Mouse (Mus musculus) limb, embryonic 14.5 days (tissue): ENCODE measurements around the gene Ccdc59. TPM values are rescaled to one million over a fixed set of nuclear protein-coding genes. Genes with fewer than 3 reads are reported as not detected.
A peak's percentile ranks its signal among the peaks of the same experiment; 100 is the strongest.

ENCODE experiments used
- ATAC-seq: fragments of 200-750 bp; cut with Nextera tagmentation; 2 replicates; pipeline ENCODE4 v1.8.0; 2017; ENCODE audit warnings: low read depth, moderate number of reproducible peaks, moderate TSS enrichment; ENCODE audit not compliant: low FRiP score
- DNase-seq: peaks from one replicate; pipeline ENCODE4 v3.0.0-alpha.2; 2015; ENCODE audit warnings: low spot score
- H3K27ac ChIP-seq: fragments of 300-500 bp; sonication (generic); replicated peaks from 2 replicates; pipeline ENCODE4 v1.5.1; 2014; ENCODE audit warnings: low read depth, mild to moderate bottlenecking, low read length, moderate library complexity, mixed read lengths
- H3K27me3 ChIP-seq: fragments of 300-500 bp; sonication (generic); 2 replicates; pipeline ENCODE4 v1.6.1; 2014; ENCODE audit warnings: low read length, mixed read lengths; ENCODE audit not compliant: control insufficient read depth, insufficient read depth
- H3K36me3 ChIP-seq: fragments of 300-500 bp; sonication (generic); 2 replicates; pipeline ENCODE4 v1.6.1; 2014; ENCODE audit warnings: mild to moderate bottlenecking, low read length, moderate library complexity, mixed read lengths; ENCODE audit not compliant: control insufficient read depth, insufficient read depth
- H3K4me1 ChIP-seq: fragments of 300-500 bp; sonication (generic); 2 replicates; pipeline ENCODE4 v1.6.1; 2014; ENCODE audit warnings: antibody characterized with exemption, low read length, mixed read lengths; ENCODE audit not compliant: control insufficient read depth, insufficient read depth
- H3K4me2 ChIP-seq: fragments of 300-500 bp; sonication (generic); replicated peaks from 2 replicates; pipeline ENCODE4 v1.6.1; 2014; ENCODE audit warnings: low read depth, mild to moderate bottlenecking, low read length, moderate library complexity; ENCODE audit not compliant: severe bottlenecking
- H3K4me3 ChIP-seq: fragments of 300-500 bp; sonication (generic); replicated peaks from 2 replicates; pipeline ENCODE4 v1.5.1; 2014; ENCODE audit warnings: low read length
- H3K9ac ChIP-seq: fragments of 300-500 bp; sonication (generic); 2 replicates; pipeline ENCODE4 v1.6.1; 2014; ENCODE audit warnings: mild to moderate bottlenecking, low read depth, low read length, moderate library complexity; ENCODE audit not compliant: severe bottlenecking
- H3K9me3 ChIP-seq: fragments of 300-500 bp; sonication (generic); 2 replicates; pipeline ENCODE4 v1.6.1; 2016; ENCODE audit warnings: low read length; ENCODE audit not compliant: control insufficient read depth
- POLR2A ChIP-seq: fragments of 200-500 bp; IDR thresholded peaks from 2 replicates; pipeline ENCODE4 v1.8.0; 2012; ENCODE audit warnings: inconsistent platforms, mild to moderate bottlenecking, moderate library complexity, borderline replicate concordance; ENCODE audit not compliant: insufficient read depth, insufficient read length; ENCODE audit errors: extremely low read depth
- WGBS: fragments of 180-500 bp; shearing (Covaris S2); extraction: QIAGEN DNeasy Blood & Tissue Kit; methylation state at CpG from one replicate; pipeline ENCODE4 v1.1.7; 2014; 5-methylcytosine and 5-hydroxymethylcytosine counted together
- polyA plus RNA-seq, 2 experiments: library from polyadenylated mRNA; depleted of rRNA in 1 of 2; stranded (reverse) in 1 of 2; unstranded in 1 of 2; fragments of >200 nt; fragmentation: Nextera tagmentation in 1 of 2; extraction: Ambion mirVana in 1 of 2; gene quantifications; 2 replicates each; pipeline versions ENCODE4 v1.2.1 to v1.2.3; 2012 to 2014

Ccdc59 gene
- polyA plus RNA-seq, 2 experiments, result 32.4 to 58.6 TPM

- H3K9ac ChIP-seq, result no peak overlapping the region
- H3K4me3 ChIP-seq, result no peak overlapping the region
- no peaks in the 10 kb centered on the region for H3K9me3 ChIP-seq
- TF ChIP-seq POLR2A, result no peak
- no peaks in the 10 kb centered on the region for H3K36me3 ChIP-seq
- ATAC-seq (no peak), DNase-seq (no peak)
- 85% methylated on average over 6 of the region's 6 CpGs for WGBS
- no peak overlapping the region for H3K4me2 ChIP-seq
- H3K4me1 ChIP-seq, result peaks cover 7% of the 10 kb centered on the region; the same call in 1 of the 2 replicates
- no peaks in the 10 kb centered on the region for H3K27me3 ChIP-seq
- H3K27ac ChIP-seq, result no peak overlapping the region
These were observed 38.7 kb upstream of the Ccdc59 start for GRCm38 (mm10) chr10:105802132-105802531.

GRCm38 (mm10) chr10:105803461-105803860 lies 37.4 kb upstream of the Ccdc59 start:
- WGBS, result 83% methylated on average over 2 of the region's 2 CpGs
- H3K27ac ChIP-seq, result no peak overlapping the region
- ATAC-seq (no peak), DNase-seq (no peak)
- no peaks in the 10 kb centered on the region for H3K9me3 ChIP-seq
- peaks cover 7% of the 10 kb centered on the region; the same call in 1 of the 2 replicates for H3K4me1 ChIP-seq
- H3K27me3 ChIP-seq, result no peaks in the 10 kb centered on the region
- H3K9ac ChIP-seq, result no peak overlapping the region
- H3K4me3 ChIP-seq, result no peak overlapping the region
- no peak overlapping the region for H3K4me2 ChIP-seq
- no peaks in the 10 kb centered on the region for H3K36me3 ChIP-seq
- TF ChIP-seq POLR2A, result no peak

- Histone ChIP-seq H3K27ac (no peak overlapping the region), H3K27me3 (no peaks in the 10 kb centered on the region), H3K9ac (no peak overlapping the region), H3K4me1 (peaks cover 3% of the 10 kb centered on the region; the same call in 1 of the 2 replicates), H3K4me2 (no peak overlapping the region), H3K36me3 (no peaks in the 10 kb centered on the region), H3K4me3 (no peak overlapping the region), H3K9me3 (no peaks in the 10 kb centered on the region)
- no peak for TF ChIP-seq POLR2A
- 38% methylated on average over 7 of the region's 7 CpGs for WGBS
- DNase-seq (peak; percentile 28), ATAC-seq (no peak)
These were observed 34.4 kb upstream of the Ccdc59 start for GRCm38 (mm10) chr10:105806259-105807010.

- ATAC-seq (peak; percentile 34; the same call in 1 of the 2 replicates), DNase-seq (peak; percentile 27)
- 64% methylated on average over 10 of the region's 10 CpGs for WGBS
- H3K9me3 ChIP-seq, result no peaks in the 10 kb centered on the region
- H3K4me1 ChIP-seq, result no peaks in the 10 kb centered on the region
- H3K27ac ChIP-seq, result no peak overlapping the region
- H3K27me3 ChIP-seq, result no peaks in the 10 kb centered on the region
- no peak overlapping the region for H3K4me3 ChIP-seq
- H3K9ac ChIP-seq, result no peak overlapping the region
- H3K36me3 ChIP-seq, result peaks cover 4% of the 10 kb centered on the region; the same call in 1 of the 2 replicates
- no peak for TF ChIP-seq POLR2A
- H3K4me2 ChIP-seq, result no peak overlapping the region
These were observed 6.1 kb upstream of the Ccdc59 start for GRCm38 (mm10) chr10:105834627-105835228.

- Histone ChIP-seq H3K36me3 (peaks cover 51% of the 10 kb centered on the region), H3K4me1 (peaks cover 8% of the 10 kb centered on the region), H3K4me3 (peak overlapping the region; percentile 63; the same call in 1 of the 2 replicates), H3K9me3 (no peaks in the 10 kb centered on the region), H3K27me3 (no peaks in the 10 kb centered on the region), H3K9ac (no peak overlapping the region), H3K27ac (no peak overlapping the region), H3K4me2 (peak overlapping the region; percentile 63; the same call in 1 of the 2 replicates)
- no peak for TF ChIP-seq POLR2A
- WGBS, result 80% methylated on average over 7 of the region's 7 CpGs
- ATAC-seq, result no peak
- DNase-seq, result no peak
These were observed 1.7 kb downstream of the Ccdc59 start for GRCm38 (mm10) chr10:105842574-105842973.
